Mouse (Mus musculus) small intestine, adult 2 months (tissue): ENCODE results near the gene Zfp958.

Experiments used
- CTCF ChIP-seq: fragments of 200-500 bp; IDR thresholded peaks from 2 replicates; pipeline ENCODE4 v1.5.1; 2012; ENCODE audit warnings: low read depth, mild to moderate bottlenecking, control low read depth, inconsistent platforms, low read length, moderate library complexity, mixed read lengths; ENCODE audit not compliant: insufficient replicate concordance, insufficient read length; ENCODE audit errors: extremely low read depth
- POLR2A ChIP-seq: fragments of 200-500 bp; IDR thresholded peaks from 2 replicates; pipeline ENCODE4 v1.6.1; 2012; ENCODE audit warnings: low read depth, mild to moderate bottlenecking, control low read depth, inconsistent platforms, low read length, moderate library complexity

- TF ChIP-seq POLR2A (no peak), CTCF (peak; percentile 62; the same call in 1 of the 2 replicates)
These were observed 24.6 kb upstream of the Zfp958 start for GRCm38 (mm10) chr8:4588165-4589000.
